Mouse (Mus musculus) liver, adult 2 months (tissue): ENCODE data around the gene Atp13a4.

ENCODE experiments used
- CTCF ChIP-seq: fragments of 200-500 bp; IDR thresholded peaks from 2 replicates; pipeline ENCODE4 v1.5.1; 2011; ENCODE audit warnings: low read depth, low read length, control low read depth
- POLR2A ChIP-seq: fragments of 200-500 bp; IDR thresholded peaks from 2 replicates; pipeline ENCODE4 v1.6.1; 2011; ENCODE audit warnings: low read length, control low read depth; ENCODE audit not compliant: insufficient read depth; ENCODE audit errors: extremely low read depth

DNA sequence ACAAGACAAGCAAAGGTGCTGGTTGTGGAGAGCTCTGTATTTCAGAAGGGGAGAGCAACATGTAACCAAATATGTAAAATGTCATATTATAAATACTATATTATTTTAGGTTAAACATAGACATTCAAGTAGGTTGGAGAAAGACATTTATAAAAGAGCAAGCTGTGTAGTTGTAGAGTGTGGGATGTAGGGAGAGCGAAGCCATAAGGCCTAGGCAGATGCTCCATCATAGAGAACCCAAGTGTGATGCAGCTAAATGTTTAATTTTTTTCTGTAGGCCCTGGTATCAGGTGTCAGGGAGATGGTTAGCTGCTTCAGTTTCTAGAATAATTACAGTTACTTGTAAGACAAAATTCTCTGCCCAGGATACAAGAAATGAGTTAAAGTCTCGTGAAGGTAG, 87.8 kb downstream of the Atp13a4 start:
- TF ChIP-seq CTCF, result no peak
- TF ChIP-seq POLR2A, result no peak
